Mouse (Mus musculus) myocyte (in vitro differentiated cells): ENCODE measurements around the gene Pax1.

Experiments
- CEBPB ChIP-seq: IDR thresholded peaks from 2 replicates; pipeline ENCODE4 v1.6.1; 2011; ENCODE audit warnings: mild to moderate bottlenecking, moderate library complexity; ENCODE audit not compliant: poor library complexity, insufficient read depth, severe bottlenecking
- E2F4 ChIP-seq: IDR thresholded peaks from one replicate; pipeline ENCODE4 v1.6.1; 2011; ENCODE audit warnings: mild to moderate bottlenecking, control low read depth, moderate library complexity; ENCODE audit not compliant: insufficient read depth
- MAX ChIP-seq: IDR thresholded peaks from one replicate; pipeline ENCODE4 v1.6.1; 2011; ENCODE audit warnings: low read depth, mild to moderate bottlenecking, control low read depth
- MYOD1 ChIP-seq, 3 experiments: IDR thresholded peaks; one replicate each; pipeline ENCODE4 v1.6.1; 2011; ENCODE audit warnings: control low read depth in 2 of 3, low read depth in 2 of 3, mild to moderate bottlenecking in 2 of 3, moderate library complexity in 1 of 3; ENCODE audit not compliant: insufficient read length in 2 of 3, control insufficient read depth in 1 of 3
- MYOG ChIP-seq, 3 experiments: IDR thresholded peaks; one replicate each; pipeline ENCODE4 v1.6.1; 2011; ENCODE audit warnings: control low read depth in 2 of 3, low read depth in 2 of 3, mild to moderate bottlenecking in 2 of 3; ENCODE audit not compliant: insufficient read length in 2 of 3, control insufficient read depth in 1 of 3, insufficient read depth in 1 of 3
- POLR2A ChIP-seq: IDR thresholded peaks from one replicate; pipeline ENCODE4 v1.6.1; 2011; ENCODE audit warnings: low read depth, mild to moderate bottlenecking, control low read depth, moderate library complexity; ENCODE audit not compliant: insufficient read length
- POLR2AphosphoS2 ChIP-seq: IDR thresholded peaks from one replicate; pipeline ENCODE4 v1.6.1; 2011; ENCODE audit warnings: low read depth, control low read depth; ENCODE audit not compliant: insufficient read length
- REST ChIP-seq: IDR thresholded peaks from one replicate; pipeline ENCODE4 v1.6.1; 2011; ENCODE audit warnings: mild to moderate bottlenecking, control low read depth, moderate library complexity; ENCODE audit not compliant: insufficient read depth, insufficient read length
- TCF12 ChIP-seq: IDR thresholded peaks from one replicate; pipeline ENCODE4 v1.6.1; 2011; ENCODE audit warnings: mild to moderate bottlenecking, control low read depth; ENCODE audit not compliant: poor library complexity, insufficient read depth, severe bottlenecking
- USF1 ChIP-seq: IDR thresholded peaks from one replicate; pipeline ENCODE4 v1.6.1; 2011; ENCODE audit warnings: low read depth, mild to moderate bottlenecking, control low read depth, moderate library complexity

GRCm38 (mm10) chr2:147321036-147321435, 40.7 kb upstream of the Pax1 start:
- no peak for TF ChIP-seq POLR2A
- TF ChIP-seq E2F4 = no peak
- no peak for TF ChIP-seq MYOD1 (IDR thresholded peaks at IDR 0.05; ENCODE audit: control insufficient read depth in 1 of 3, insufficient read length in 2 of 3, low read depth in 2 of 3)
- TF ChIP-seq MYOG (IDR thresholded peaks at IDR 0.05; ENCODE audit: control insufficient read depth in 1 of 3, insufficient read depth in 1 of 3, insufficient read length in 2 of 3, low read depth in 2 of 3) = no peak
- TF ChIP-seq REST = no peak
- TF ChIP-seq CEBPB = no peak
- no peak for TF ChIP-seq MAX
- TF ChIP-seq POLR2AphosphoS2 = no peak
- TF ChIP-seq USF1 = no peak
- no peak for TF ChIP-seq TCF12
